Mouse (Mus musculus) urinary bladder, postnatal 14 days (tissue): Measurements from ENCODE around the gene Nol9.

ENCODE experiments used
- DNase-seq: peaks from one replicate; pipeline ENCODE4 v3.0.0; 2021; ENCODE audit warnings: low spot score

The Nol9 gene

GRCm38 (mm10) chr4:152038985-152039830 is at the start of gene Nol9:
Gene Nol9 (plus strand): TSS chr4:152039321.
- peak; percentile 94 for DNase-seq

GRCm38 (mm10) chr4:151992091-151992490 is 47.0 kb upstream of the Nol9 start:
- DNase-seq: no peak

- no peak for DNase-seq
Observed at GRCm38 (mm10) chr4:151993035-151993434, 46.1 kb upstream of the Nol9 start.

GRCm38 (mm10) chr4:151994228-151995171 is 44.6 kb upstream of the Nol9 start:
- peak; percentile 43 for DNase-seq

- DNase-seq: peak; percentile 42
Observed at GRCm38 (mm10) chr4:151995371-151996172, 43.5 kb upstream of the Nol9 start.

- peak; percentile 99 for DNase-seq
Observed at GRCm38 (mm10) chr4:151996173-151996950, 42.8 kb upstream of the Nol9 start, which contains the start of gene Phf13. Gene Phf13 (minus strand): TSS chr4:151996258.

GRCm38 (mm10) chr4:151996951-151997222 is 42.2 kb upstream of the Nol9 start:
- no peak for DNase-seq

GRCm38 (mm10) chr4:151997701-151998100 is 41.4 kb upstream of the Nol9 start:
- no peak for DNase-seq

GRCm38 (mm10) chr4:151999481-151999880 is 39.6 kb upstream of the Nol9 start:
- no peak for DNase-seq

GRCm38 (mm10) chr4:152000906-152001305 is 38.2 kb upstream of the Nol9 start:
- no peak for DNase-seq

- DNase-seq: no peak
Observed at GRCm38 (mm10) chr4:152001335-152001734, 37.8 kb upstream of the Nol9 start.

- DNase-seq: no peak
Observed at GRCm38 (mm10) chr4:152002063-152002462, 37.1 kb upstream of the Nol9 start.

- no peak for DNase-seq
Observed at GRCm38 (mm10) chr4:152006137-152006536, 33.0 kb upstream of the Nol9 start.

- no peak for DNase-seq
Observed at GRCm38 (mm10) chr4:152006812-152007211, 32.3 kb upstream of the Nol9 start.

- peak; percentile 49 for DNase-seq
Observed at GRCm38 (mm10) chr4:152007481-152008147, 31.5 kb upstream of the Nol9 start.

GRCm38 (mm10) chr4:152008148-152008500 is 31.0 kb upstream of the Nol9 start:
- DNase-seq: no peak

GRCm38 (mm10) chr4:152008622-152009075 is 30.5 kb upstream of the Nol9 start, which contains the start of gene Klhl21:
Gene Klhl21 (plus strand): TSS chr4:152008803.
- peak; percentile 96 for DNase-seq

- peak; percentile 54 for DNase-seq
Observed at GRCm38 (mm10) chr4:152009076-152010051, 29.8 kb upstream of the Nol9 start.

- DNase-seq: peak; percentile 72
Observed at GRCm38 (mm10) chr4:152010091-152010706, 28.9 kb upstream of the Nol9 start.
